Comparison of ENCODE assay signal across 14 mouse cellular contexts in genomic region chr10:5234721-5235501, GRCm38 (mm10).
DNase-seq lines count a peak whose midpoint lies in the region; ATAC-seq and TF ChIP-seq lines count a peak whose summit lies in the region.
"Had no signal": no experiment of that assay in that cellular context is flagged by ENCODE, and none has a peak within 500 bp of the region (broad histone marks: within the 10 kb centered on the region; RNA-seq: fewer than 3 reads in every experiment).

No protein-coding gene starts in this region.

- H3K4me3 ChIP-seq in embryonic facial prominence, embryonic 14.5 days (ENCODE audit: low read depth, low read length) = no peak overlapping the region
- H3K4me3 ChIP-seq in limb, embryonic 12.5 days (replicated peaks) = no peak overlapping the region
- H3K4me3 ChIP-seq: gastrocnemius, adult 2 months; heart, embryonic 13.5 days had no signal

- peak overlapping the region; percentile 63; the same call in 1 of the 2 replicates for H3K27ac ChIP-seq in embryonic facial prominence, embryonic 14.5 days (replicated peaks; ENCODE audit: low read depth, low read length)
- peak overlapping the region; percentile 68 for H3K27ac ChIP-seq in limb, embryonic 12.5 days
- H3K27ac ChIP-seq: gastrocnemius, adult 2 months; heart, embryonic 13.5 days; hindbrain, embryonic 14.5 days had no signal

- no peaks in the 10 kb centered on the region for H3K9me3 ChIP-seq in embryonic facial prominence, embryonic 14.5 days (ENCODE audit: control insufficient read depth, low read length)
- H3K9me3 ChIP-seq in limb, embryonic 12.5 days = no peaks in the 10 kb centered on the region
- H3K9me3 ChIP-seq: heart, embryonic 13.5 days had no signal

- H3K4me1 ChIP-seq in embryonic facial prominence, embryonic 14.5 days (ENCODE audit: control insufficient read depth, insufficient read depth, low read length) = peaks cover 11% of the 10 kb centered on the region
- peaks cover 16% of the 10 kb centered on the region for H3K4me1 ChIP-seq in limb, embryonic 12.5 days (replicated peaks)
- H3K4me1 ChIP-seq: heart, embryonic 13.5 days had no signal

- peak; percentile 84; the same call in 1 of the 2 replicates for ATAC-seq in embryonic facial prominence, embryonic 14.5 days (ENCODE audit: low read depth)
- no peak; the same call in 1 of the 2 replicates for ATAC-seq in limb, embryonic 12.5 days (ENCODE audit: insufficient number of reproducible peaks, insufficient read depth, low FRiP score, low TSS enrichment, low read depth)

- 42% methylated on average over 9 of the region's 9 CpGs for WGBS in embryonic facial prominence, embryonic 14.5 days
- 39% methylated on average over 9 of the region's 9 CpGs for WGBS in limb, embryonic 12.5 days

- DNase-seq in kidney, postnatal 10 days = peak; percentile 29
- no peak for DNase-seq in kidney, postnatal 36 days
- peak; percentile 45 for DNase-seq in brain, embryonic 14.5 days (ENCODE audit: low read depth)
- peak; percentile 64 for DNase-seq in embryonic facial prominence, embryonic 14.5 days (ENCODE audit: low spot score)
- DNase-seq in heart, postnatal 36 days = no peak
- no peak for DNase-seq in ovary, postnatal 14 days (ENCODE audit: low spot score)
- DNase-seq in urinary bladder, postnatal 36 days (ENCODE audit: low spot score in 2 of 2) = no peak
- DNase-seq: gastrocnemius, adult 2 months; kidney, adult 9 months; lung, adult 2 months; spleen, adult 18-20 months had no signal

- intact Hi-C loops in heart, postnatal 36 days (cut with DNase I) = no loop called here

- H3K36me3 ChIP-seq in embryonic facial prominence, embryonic 14.5 days (ENCODE audit: control insufficient read depth, insufficient read depth, low read length) = 0 out of 2 replicates have a peak, but pooled peaks cover 12% of the 10 kb centered on the region
- H3K36me3 ChIP-seq in limb, embryonic 12.5 days = peaks cover 7% of the 10 kb centered on the region; the same call in 1 of the 2 replicates

- H3K9ac ChIP-seq in embryonic facial prominence, embryonic 14.5 days (ENCODE audit: low read depth, low read length) = no peak overlapping the region
- no peak overlapping the region for H3K9ac ChIP-seq in limb, embryonic 12.5 days (replicated peaks)
- H3K9ac ChIP-seq: heart, embryonic 13.5 days; hindbrain, embryonic 14.5 days had no signal

- H3K4me2 ChIP-seq in embryonic facial prominence, embryonic 14.5 days (ENCODE audit: low read depth, low read length) = no peak overlapping the region; the same call in 1 of the 2 replicates
- H3K4me2 ChIP-seq in limb, embryonic 12.5 days = no peak overlapping the region
- H3K4me2 ChIP-seq: heart, embryonic 13.5 days; hindbrain, embryonic 14.5 days had no signal

- TF ChIP-seq CTCF in brain, embryonic 14.5 days (IDR thresholded peaks at IDR 0.05; ENCODE audit: borderline replicate concordance, extremely low read depth, insufficient read depth, insufficient read length) = no peak

- H3K27me3 ChIP-seq in embryonic facial prominence, embryonic 14.5 days (replicated peaks; ENCODE audit: control insufficient read depth, insufficient read depth, low read length) = no peaks in the 10 kb centered on the region
- no peaks in the 10 kb centered on the region for H3K27me3 ChIP-seq in limb, embryonic 12.5 days
- H3K27me3 ChIP-seq: heart, embryonic 13.5 days had no signal

- no peak for TF ChIP-seq POLR2A in brain, embryonic 14.5 days (IDR thresholded peaks at IDR 0.05; ENCODE audit: borderline replicate concordance, extremely low read depth, insufficient read depth, insufficient read length, poor library complexity, severe bottlenecking)

Comparison
In these comparisons a context has a peak if more than half of its experiments do, and no peak if none do; other contexts are left out.
1. DNase-seq: peak in kidney, postnatal 10 days (single experiment), brain, embryonic 14.5 days (single experiment) and embryonic facial prominence, embryonic 14.5 days (single experiment); none in kidney, postnatal 36 days (0 of 2), heart, postnatal 36 days (0 of 2), ovary, postnatal 14 days (single experiment) and urinary bladder, postnatal 36 days (0 of 2).